Mouse (Mus musculus): ENCODE measurements around the gene Wbp4.
A peak's percentile ranks its signal among the peaks of the same experiment; 100 is the strongest.
"Not testable (repeated sequence)": the region's sequence is repeated elsewhere in the genome, so short reads cannot be mapped to it uniquely, and the experiment has no call there.

Wbp4 gene

GRCm38 (mm10) chr14:79451681-79452590, 29.4 kb downstream of the Wbp4 start, which contains the start of gene Kbtbd6:
Gene Kbtbd6, plus strand, starts transcription at chr14:79451835.
- peak; percentile 84 for DNase-seq (ENCODE audit: low spot score)

- no peak for DNase-seq (ENCODE audit: low spot score)
Observed at GRCm38 (mm10) chr14:79445055-79445620, 36.2 kb downstream of the Wbp4 start.

GRCm38 (mm10) chr14:79444601-79445000, 36.7 kb downstream of the Wbp4 start:
- no peak for DNase-seq (ENCODE audit: low spot score)

GRCm38 (mm10) chr14:79441441-79441840, 39.9 kb downstream of the Wbp4 start:
- no peak for DNase-seq (ENCODE audit: low spot score)

GRCm38 (mm10) chr14:79440655-79441054, 40.7 kb downstream of the Wbp4 start:
- no peak for DNase-seq (ENCODE audit: low spot score)

- DNase-seq (ENCODE audit: low spot score): no peak
Observed at GRCm38 (mm10) chr14:79434068-79434467, 47.3 kb downstream of the Wbp4 start.

GRCm38 (mm10) chr14:79426730-79427365, 54.5 kb downstream of the Wbp4 start:
- DNase-seq (ENCODE audit: low spot score): not testable (repeated sequence)

- peak; percentile 90 for DNase-seq (ENCODE audit: low spot score)
Observed at GRCm38 (mm10) chr14:79425979-79426729, 55.2 kb downstream of the Wbp4 start, which contains the start of gene Kbtbd7. Gene Kbtbd7, plus strand, starts transcription at chr14:79426511.

- no peak for DNase-seq (ENCODE audit: low spot score)
Observed at GRCm38 (mm10) chr14:79420083-79420685, 61.1 kb downstream of the Wbp4 start.

- no peak for DNase-seq (ENCODE audit: low spot score)
Observed at GRCm38 (mm10) chr14:79413121-79413520, 68.2 kb downstream of the Wbp4 start.

GRCm38 (mm10) chr14:79410662-79411061, 70.7 kb downstream of the Wbp4 start:
- DNase-seq (ENCODE audit: low spot score): no peak
